Mouse (Mus musculus) activated CD4-positive, CD25-positive, alpha-beta regulatory T cell, adult 4 months (primary cell): Measurements from ENCODE around the gene Krt82. TPM values are rescaled to one million over a fixed set of nuclear protein-coding genes. Genes with fewer than 3 reads are reported as not detected.
"Not testable (repeated sequence)": the region's sequence is repeated elsewhere in the genome, so short reads cannot be mapped to it uniquely, and the experiment has no call there.

Experiments used
- ATAC-seq: one replicate; pipeline ENCODE4 v1.8.0; 2017
- polyA plus RNA-seq, 2 experiments: library from polyadenylated mRNA; unstranded; fragments of 100-300 nt; shearing (Covaris generic); gene quantifications; one replicate each; pipeline ENCODE4 v1.2.1; 2017

Gene Krt82
- not detected for polyA plus RNA-seq

DNA sequence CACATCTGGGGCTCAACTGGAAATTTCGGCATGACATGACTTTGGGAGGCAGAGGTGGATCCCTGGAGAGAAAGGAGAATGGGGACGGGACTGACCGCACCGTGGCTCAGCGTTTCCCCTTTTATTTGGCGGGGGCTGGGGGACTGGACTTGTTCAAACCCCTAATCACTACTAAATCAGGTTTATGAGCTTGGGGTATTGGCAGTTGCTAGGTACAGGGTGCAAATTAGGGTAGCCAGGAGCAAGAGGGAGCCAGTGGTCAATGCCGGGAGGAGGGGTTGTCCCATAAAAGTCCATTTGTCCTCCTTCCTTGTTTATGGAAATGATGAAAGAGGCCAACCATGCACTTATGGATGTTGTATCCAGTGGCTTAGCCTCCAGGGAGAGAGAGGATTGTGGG lies at the start of gene Krt82:
TSS of gene Krt82 (minus strand) at position 101 of the 400 bp plus-strand sequence.
- ATAC-seq = no peak

DNA sequence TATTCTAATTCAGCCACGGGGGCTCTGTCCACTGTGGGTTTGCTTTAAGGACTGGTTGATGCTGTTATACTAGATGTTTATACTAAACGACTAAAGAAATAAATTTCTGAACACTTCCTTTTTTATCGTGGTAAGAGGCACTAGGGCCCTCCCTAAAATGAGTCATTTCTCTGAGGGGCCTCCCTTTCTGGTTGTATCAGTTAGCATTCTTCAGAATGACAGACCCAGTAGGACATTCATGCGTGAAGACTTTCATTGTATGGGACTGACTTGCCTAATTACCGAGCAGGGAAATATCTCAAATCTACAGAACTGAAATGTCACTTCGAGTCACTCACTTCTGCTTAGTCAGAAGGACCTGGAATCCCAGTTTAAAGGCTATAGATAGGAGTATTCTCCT lies 48.7 kb upstream of the Krt82 start:
- no peak for ATAC-seq

DNA sequence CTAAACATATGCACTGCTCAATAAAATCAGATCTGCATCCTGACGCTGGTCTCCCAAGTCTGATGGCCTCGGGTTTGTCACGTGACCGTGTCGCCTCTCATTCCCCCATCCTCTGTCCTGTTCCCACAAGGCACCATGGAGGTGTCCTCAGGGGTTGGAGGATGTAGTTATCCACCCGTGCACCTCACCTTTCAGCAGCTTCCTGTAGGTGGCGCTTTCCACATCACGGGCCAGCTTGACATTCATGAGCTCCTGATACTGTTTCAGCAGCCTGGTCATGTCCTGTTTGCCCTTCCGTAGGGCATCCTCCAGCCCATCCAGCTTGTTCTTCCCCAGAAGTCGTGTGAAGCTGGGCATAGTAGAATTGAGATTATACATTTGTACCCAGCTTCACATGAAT lies 37.7 kb upstream of the Krt82 start:
- no peak for ATAC-seq

DNA sequence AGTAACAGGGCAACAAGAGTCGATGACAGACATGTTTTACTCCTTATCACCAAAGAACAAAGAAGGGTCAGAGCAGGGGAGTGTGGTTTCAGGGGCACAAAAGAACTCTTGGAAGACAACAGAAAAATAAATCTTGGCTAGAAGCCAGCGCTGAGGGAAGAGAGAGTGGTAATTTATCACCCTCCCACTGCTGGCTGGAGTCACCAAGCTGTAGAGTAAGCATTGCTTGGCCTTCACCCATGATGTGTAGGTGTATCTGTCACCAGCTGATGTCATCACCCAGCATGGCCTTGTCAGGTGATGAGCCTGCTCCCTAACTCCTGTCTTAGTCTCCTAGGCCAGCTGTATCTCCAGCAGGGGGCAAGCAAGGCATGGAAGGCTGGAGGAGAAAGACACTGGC lies 34.0 kb upstream of the Krt82 start:
- no peak for ATAC-seq

DNA sequence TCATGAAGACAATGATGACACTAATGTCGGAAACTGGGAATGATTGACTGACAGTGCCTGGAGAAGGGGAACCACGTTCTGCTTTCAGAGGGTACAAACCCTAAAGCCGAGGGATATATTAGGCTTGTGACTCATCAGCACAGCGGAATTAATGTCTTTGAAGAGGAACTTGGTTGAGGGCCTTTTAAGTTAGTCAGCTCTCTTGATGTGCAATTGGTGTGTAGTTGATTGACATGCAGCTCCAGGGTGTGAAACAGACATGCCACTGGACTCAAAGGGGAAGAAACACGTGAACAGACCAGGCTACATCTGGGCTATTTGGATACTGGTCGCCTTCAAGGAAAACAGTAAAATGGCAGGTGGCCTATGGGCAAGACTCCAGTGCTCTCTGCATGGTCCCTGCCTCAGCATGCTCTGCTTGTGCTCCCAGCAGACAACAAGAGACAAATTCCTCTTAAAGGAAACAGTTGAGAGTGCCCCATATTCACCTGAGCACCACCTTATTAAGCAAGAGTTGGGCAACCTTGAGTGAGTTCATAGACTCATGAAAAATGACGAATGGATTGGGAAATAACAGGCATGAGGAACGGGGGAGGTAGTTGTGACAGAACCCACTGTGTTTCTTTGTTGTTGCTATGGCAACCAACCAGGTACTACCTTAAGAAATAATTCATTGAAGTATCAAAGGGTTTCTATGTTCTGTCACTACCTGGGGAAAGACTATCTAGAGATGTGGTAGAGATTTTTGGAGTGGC lies 32.9 kb upstream of the Krt82 start:
- ATAC-seq = no peak

DNA sequence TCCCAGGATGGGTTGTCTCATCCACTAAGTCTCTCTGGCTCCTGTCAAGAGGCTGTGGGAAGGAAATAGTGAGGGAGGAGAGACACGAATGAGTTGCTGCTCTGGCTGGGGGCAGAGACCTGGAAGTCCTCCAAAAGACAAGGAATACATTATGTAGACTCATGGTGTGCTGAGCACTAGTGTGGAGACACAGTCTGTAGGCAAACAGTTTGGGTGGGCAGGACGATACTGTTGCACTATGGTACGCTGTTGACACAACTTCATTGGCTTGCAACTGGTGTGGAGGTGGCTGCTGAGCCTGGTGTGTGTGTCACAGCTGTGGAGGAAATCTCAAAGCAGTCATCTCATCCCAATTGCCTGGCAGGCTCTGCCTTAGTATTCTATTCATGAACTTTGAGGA lies 31.2 kb upstream of the Krt82 start:
- no peak for ATAC-seq

DNA sequence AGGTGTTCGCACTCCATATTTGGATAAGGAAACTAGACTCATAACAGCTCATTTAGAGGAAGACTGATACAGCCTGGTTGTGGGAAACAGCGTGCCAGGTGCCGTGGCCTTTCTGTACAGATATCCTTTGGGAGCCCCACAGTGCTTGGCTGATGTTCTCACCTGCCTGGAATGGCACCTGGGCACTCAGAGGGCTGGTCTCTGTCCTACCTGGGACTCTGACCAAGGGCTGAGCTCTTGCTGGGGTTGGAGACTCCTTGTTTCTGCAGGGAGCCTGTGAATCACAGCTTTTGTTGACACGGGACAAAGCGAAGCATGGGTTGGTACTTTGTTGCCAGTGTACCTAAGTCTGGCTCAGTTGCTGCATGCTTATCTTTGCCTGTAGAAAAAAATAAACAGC lies 25.0 kb upstream of the Krt82 start:
- ATAC-seq = no peak

DNA sequence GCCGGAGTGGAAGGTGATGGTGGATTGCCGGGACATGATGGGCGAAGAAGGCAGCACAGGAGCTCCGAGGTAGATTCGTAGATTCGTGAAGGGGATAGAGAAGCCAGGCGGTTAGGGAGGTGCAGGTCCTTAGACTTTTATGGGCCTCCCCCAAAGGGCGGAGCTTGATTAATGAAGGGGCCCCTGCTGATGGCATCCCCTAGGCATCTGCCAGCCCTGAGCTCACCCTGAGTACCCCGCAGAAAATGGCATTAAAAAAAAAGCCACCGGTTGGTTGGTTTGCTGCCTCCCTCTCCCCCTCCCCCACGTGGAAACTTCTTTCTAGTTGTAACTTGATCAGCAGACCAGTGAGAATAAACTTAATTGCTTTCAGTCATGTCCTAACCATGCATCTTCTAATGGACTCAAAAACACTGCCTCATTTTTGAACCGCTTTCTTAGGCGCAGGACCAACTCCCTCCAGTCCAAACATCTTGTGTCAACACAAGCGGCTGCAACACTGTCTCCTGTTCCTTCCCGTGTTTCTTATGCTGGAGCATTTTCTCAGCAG lies 23.4 kb upstream of the Krt82 start, which contains the start of gene Krt75:
TSS of gene Krt75 (minus strand) at position 109 of the 550 bp plus-strand sequence.
- no peak for ATAC-seq

DNA sequence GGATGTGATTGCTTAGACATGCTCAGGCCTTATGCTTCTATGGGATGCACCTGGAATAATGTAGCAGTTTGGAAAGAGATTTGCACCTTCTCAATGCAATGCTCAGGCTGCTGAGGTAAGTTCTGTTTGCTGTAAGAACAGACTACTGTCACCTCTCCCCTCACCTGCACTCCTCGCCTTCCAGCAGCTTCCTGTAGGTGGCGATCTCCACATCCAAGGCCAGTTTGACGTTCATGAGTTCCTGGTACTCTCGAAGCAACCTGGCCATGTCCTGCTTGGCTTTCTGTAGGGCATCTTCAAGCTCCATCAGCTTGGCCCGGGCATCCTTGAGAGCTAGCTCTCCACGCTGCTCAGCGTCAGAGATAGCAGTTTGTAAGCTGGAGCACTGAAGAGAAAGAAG lies 17.3 kb upstream of the Krt82 start:
- ATAC-seq = no peak

DNA sequence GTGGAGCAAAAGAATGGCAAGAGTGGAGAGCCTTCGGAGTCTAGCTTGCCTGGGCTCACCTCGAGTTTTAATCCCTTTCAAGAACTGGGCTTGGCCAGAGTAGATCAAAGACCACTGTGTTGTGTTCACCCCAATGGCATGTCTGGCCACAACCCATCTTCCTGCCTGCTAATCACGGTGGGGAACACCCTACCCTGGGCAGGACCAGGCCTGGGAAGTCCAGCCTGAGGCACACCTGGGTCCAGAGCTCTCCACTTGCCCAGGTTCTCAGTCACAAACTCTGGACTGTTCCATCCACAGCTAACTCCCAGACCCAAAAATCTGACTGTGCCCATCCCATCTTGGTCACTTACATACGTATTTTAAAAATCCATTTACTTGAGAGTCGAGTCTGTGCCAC lies 12.4 kb upstream of the Krt82 start, which contains the start of gene Krt90:
TSS of gene Krt90 (minus strand) at position 101 of the 400 bp plus-strand sequence.
- no peak for ATAC-seq

DNA sequence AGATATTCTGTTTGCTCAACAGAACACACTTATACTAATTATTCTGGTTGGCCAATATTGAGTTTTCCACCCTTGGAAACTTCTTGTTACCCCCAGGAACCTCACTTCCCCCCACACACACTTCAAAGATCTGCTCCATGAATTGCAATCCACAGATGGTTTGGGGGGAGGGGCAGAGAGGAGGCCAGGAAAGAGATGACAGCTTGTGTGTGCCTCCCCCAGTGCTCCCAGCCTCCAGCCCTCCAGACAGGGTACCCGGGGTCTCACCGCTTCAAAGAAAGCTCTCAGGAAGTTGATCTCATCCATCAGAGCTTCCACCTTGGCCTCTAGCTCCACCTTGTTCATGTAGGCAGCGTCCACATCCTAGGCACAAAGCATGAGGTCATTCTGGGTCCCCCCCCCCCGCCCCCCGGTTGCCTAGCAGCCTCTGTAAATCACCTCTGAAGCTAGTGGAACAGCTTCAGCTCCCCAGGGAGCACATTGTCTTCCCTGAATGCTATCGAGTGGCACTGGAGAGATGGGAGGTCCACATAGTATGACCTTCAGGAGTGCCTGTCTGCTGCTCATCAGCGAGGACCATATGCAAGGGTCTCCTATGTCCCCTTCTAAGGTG lies 7.7 kb upstream of the Krt82 start:
- no peak for ATAC-seq

DNA sequence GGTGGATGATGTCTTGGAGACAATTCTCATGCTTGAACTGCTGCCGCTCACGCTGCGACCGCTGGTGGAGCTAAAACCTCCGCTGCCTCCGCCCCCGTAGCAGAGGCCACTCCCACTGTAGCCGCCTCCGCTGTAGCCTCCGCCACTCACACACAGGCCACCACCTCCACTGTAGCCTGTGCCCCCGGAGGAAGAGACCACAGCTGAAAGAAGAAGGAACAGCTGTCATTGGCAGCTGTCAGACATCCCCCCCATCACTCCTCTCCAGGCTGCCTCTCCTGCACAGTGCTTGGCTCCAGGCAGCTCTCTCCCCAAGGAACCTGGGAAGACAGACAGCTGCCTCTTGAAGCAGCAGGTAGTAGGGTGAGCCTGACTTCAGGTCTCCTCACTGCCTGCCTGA lies 2.7 kb upstream of the Krt82 start:
- no peak for ATAC-seq

DNA sequence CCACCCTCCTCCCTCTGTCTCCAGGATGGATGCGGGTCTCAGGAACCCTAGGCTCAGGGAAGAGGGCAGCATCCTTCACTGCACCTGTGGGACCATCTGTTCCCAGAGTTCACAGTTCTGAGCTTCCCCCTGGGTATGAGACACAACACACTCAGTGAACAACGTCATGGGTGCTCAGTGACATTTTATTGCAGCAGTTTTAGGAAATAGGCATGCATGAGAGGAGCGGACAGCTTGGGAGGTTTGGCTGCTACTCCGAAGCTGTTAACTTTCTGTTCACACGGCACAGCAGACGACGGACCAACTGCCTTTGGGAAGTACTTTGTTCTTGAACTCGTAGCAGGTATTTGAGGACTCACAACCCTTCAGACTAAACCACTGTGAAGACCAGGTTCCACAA lies 1.7 kb upstream of the Krt82 start:
- ATAC-seq = no peak

DNA sequence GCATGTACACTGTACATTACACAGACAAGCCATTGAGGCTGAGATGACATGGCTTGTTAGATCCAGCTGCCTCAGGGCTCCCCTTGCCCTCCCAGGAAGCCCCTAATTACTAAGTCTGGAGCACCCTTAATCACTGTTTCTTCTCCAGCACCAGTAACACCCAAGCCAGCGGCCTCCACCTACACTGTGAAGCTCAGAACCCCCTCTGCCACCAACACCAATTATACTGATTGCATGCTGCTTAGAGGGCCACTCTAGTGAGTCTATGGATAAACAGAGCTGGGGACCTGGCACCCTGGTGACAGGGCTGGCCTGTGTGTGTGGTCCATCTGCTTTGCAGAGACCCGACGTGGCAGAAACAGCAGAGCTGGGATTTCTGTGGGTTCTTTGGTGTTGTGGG lies 6.0 kb downstream of the Krt82 start:
- ATAC-seq = no peak

DNA sequence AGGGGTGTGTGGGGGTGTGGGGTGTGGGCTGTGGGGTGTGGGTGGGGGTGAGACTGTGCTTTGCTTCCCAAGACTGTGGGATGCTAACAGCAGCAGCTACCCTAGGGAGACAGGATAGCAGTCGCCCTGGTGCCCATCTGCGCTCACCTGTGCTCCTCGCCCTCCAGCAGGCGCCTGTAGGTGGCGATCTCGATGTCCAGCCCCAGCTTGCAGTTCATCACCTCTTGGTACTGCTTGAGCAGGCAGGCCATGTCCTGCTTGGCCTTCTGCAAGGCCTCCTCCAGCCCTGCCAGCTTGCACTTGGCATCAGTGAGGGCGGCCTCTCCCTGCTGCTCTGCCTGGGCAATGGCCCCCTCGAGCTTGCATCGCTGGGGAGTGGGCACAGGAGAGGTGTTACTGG lies 7.9 kb downstream of the Krt82 start:
- no peak for ATAC-seq

DNA sequence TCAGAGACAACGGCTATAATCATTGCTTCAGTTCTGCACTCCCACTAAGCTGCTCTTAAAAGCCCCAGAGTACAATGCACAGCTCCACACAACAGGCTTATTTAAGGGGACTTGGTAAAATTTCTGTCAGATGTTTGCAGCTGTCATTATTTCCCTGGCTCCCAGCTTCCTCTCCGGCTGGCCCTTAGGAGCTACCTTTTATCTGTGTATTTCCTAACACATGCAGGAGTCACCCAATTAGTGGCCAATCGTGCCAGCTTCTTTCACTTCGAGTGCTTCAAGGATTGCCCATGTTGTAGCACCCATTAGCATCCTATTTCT lies 11.9 kb downstream of the Krt82 start:
- no peak for ATAC-seq

DNA sequence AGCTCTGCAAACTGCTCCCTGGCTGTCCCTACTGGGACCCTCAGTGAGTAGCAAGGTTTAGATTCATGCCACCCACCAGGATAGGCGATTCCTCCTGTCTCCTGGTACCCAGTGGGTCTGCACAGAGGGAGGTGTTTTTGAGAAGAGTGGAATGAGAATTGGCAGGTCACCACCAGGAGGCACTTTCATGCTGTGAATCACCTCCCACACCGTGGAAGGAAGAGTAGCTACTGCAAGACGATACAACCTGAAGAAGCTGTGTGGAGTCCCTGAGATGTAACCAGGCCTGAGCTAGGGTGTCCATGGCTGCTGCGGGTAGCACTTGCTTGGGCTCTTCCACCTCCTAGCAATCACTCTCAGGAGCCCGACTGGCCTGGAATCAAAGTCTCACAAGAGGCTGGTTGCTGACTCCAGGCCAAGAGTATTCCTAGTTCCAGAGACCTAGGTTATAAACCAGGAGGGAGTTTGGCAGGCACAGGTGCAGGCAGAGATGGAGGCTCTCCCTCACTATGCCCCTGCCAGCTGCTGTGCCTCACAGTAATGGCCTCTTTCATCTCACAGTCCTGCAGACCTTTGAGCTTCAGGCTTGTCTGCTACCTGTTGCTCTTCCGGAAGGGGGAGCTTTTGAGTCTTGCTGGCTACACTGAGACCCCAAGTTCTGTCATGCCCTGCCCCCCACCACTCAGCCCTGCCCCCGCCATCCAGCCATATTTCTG lies 12.4 kb downstream of the Krt82 start:
- no peak for ATAC-seq

DNA sequence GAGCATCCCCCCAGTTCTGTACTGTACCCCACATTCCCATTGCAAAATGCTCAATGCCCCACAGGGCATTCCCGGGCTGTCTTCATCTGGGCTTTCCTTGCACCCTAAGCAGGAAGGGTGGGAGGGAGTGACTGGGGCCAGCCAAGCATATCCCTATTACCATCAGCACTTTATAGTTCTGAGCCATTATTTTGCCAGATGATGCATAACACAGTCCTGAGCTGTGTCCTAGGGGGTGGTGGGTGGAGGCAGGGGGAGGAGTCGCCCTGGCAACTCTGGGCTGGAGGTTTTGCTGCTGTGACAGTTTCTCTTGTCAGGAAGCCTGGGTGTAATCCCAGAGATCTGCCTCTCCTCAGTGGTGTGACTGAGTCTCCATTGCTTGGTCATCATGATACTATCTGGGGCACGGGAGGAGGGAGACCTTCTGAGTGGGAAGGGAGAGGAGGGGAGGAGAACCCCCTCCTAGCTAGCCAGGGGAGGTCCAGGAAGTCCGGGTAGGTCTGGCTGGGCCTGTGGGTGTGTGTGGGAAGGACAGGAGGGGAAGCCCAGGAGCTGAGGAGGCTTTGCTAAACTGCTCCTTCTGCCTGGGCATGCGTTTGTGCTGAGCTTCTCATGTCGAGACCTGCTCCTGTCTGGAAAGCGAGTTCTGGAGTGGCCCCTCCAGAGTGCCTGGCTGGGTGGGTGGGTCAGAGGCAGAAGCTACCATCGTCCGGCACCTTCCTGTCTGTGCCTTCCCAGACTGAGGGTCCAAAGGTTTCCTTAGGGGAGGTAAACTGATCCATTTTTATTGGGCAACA lies 14.2 kb downstream of the Krt82 start:
- no peak for ATAC-seq

DNA sequence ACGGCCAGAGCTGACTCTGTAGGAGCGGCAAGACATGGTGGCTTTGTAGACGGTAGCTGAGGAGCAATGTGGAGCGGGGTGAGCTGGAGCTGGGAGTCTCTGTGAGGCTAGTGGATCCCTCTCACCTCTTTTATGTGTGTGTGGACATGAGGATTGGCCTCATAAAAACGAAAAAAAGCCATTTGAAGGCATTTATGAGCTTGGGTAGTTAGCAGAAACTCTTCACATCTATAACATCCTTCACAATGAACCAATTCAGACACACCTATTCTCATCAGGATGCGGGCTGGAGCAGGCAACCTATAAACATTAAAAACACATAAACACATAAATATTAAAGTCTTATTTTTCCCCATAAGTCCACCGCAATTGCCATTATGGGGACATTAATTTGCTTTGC lies 17.7 kb downstream of the Krt82 start, which contains the start of gene Krt84:
TSS of gene Krt84 (minus strand) at position 101 of the 400 bp plus-strand sequence.
- ATAC-seq = no peak

DNA sequence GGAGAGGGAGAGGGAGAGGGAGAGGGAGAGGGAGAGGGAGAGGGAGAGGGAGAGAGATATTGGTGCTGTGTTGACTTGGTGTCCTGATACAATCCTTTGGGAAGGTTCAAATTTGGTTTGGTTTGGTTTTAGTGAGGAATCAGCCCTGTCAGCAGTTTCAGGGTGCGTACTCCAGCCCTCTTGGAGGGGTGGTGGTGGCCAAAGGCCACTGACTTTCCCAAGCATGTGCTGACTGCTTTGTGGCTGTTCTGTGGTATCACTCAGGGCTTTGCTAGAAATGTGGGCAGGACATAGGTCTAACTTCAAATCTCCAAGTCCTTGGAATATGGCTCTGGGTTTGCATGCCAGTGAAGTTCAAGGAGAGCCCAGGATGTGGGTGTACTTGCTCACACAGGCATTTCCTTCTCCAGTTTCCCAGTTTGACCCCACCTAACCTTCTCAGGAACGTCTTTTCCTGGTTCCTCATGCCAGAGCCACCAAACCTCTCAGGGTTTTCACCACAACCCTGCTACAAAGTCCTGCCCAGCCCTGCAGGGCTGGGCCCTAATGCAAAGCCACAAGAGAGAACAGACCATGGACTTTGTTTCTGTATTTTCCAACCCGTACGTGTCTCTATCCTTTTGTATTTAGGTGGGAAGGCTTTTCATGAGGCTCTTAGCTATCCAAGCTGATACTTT lies 27.8 kb downstream of the Krt82 start:
- no peak for ATAC-seq

DNA sequence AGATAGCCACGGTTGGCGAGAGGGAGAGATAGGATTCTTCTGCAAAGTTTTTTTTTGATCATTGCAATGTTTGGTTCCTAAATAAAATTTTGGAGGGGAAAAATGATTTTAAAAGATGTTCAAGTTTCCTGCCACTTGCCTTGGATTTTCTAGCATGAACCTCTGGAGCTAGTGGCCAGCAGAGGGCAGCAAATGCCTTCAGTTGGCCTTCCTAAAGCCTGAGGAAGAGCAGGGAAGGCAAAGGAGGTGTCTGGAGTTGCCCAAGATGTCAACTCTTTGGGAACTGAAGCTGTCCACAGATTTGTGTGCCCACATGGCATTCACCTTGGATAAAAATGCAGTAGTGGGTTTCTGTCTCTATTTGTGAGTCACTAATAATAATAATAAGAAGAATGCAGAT lies 30.7 kb downstream of the Krt82 start:
- no peak for ATAC-seq

DNA sequence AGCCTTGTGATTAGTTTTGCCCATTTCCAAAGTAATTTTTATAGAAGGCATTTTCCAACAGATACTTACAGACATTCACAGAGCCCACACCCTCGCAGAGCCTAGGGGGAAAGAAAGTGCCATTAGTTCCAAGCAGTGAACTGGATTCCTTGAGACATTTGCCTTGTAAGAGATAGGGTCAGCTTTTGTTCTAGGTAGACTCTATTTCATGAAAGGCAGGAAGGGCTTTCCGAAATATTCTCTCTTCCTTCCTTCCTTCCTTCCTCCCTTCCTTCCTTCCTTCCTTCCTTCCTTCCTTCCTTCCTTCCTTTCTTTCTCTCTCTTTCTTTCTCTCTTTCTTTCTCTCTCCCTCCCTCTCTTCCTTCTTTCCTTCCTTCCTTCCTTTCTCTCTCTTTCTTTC lies 33.3 kb downstream of the Krt82 start, which contains the start of gene Gm49425:
TSS of gene Gm49425 (minus strand) at position 101 of the 400 bp plus-strand sequence.
- not testable (repeated sequence) for ATAC-seq
